Mouse (Mus musculus): ENCODE results near the gene Fam98a. TPM values are rescaled to one million over a fixed set of nuclear protein-coding genes. Genes with fewer than 3 reads are reported as not detected.

Fam98a gene
- polyA plus RNA-seq, 1 experiment from 2014 or later = 9.9 TPM

GRCm38 (mm10) chr17:75506708-75507641 is 44.8 kb downstream of the Fam98a start:
- H3K4me1 ChIP-seq (replicated peaks; ENCODE audit: control insufficient read depth, insufficient read depth, low read length) = no peaks in the 10 kb centered on the region
- H3K9ac ChIP-seq = no peak overlapping the region
- no peaks in the 10 kb centered on the region for H3K27me3 ChIP-seq (ENCODE audit: control insufficient read depth, insufficient read depth, low read length)
- H3K4me3 ChIP-seq (replicated peaks; ENCODE audit: low read length) = no peak overlapping the region
- no peaks in the 10 kb centered on the region for H3K36me3 ChIP-seq (replicated peaks; ENCODE audit: control insufficient read depth, insufficient read depth)
- no peaks in the 10 kb centered on the region for H3K9me3 ChIP-seq (ENCODE audit: control insufficient read depth, low read length)
- DNase-seq (ENCODE audit: low spot score) (no peak), ATAC-seq (ENCODE audit: low FRiP score) (no peak)
- H3K4me2 ChIP-seq (replicated peaks) = no peak overlapping the region
- no peak overlapping the region for H3K27ac ChIP-seq
- WGBS = 75% methylated on average over 10 of the region's 10 CpGs

GRCm38 (mm10) chr17:75506097-75506675 is 45.6 kb downstream of the Fam98a start:
- H3K27ac ChIP-seq = no peak overlapping the region
- no peaks in the 10 kb centered on the region for H3K27me3 ChIP-seq (ENCODE audit: control insufficient read depth, insufficient read depth, low read length)
- H3K36me3 ChIP-seq (replicated peaks; ENCODE audit: control insufficient read depth, insufficient read depth) = no peaks in the 10 kb centered on the region
- WGBS = 91% methylated on average over 10 of the region's 10 CpGs
- no peak overlapping the region for H3K4me3 ChIP-seq (replicated peaks; ENCODE audit: low read length)
- no peak for ATAC-seq (ENCODE audit: low FRiP score)
- no peaks in the 10 kb centered on the region for H3K4me1 ChIP-seq (replicated peaks; ENCODE audit: control insufficient read depth, insufficient read depth, low read length)
- no peaks in the 10 kb centered on the region for H3K9me3 ChIP-seq (ENCODE audit: control insufficient read depth, low read length)
- H3K9ac ChIP-seq = no peak overlapping the region
- DNase-seq (ENCODE audit: low spot score) = no peak
- H3K4me2 ChIP-seq (replicated peaks) = no peak overlapping the region

GRCm38 (mm10) chr17:75505053-75505452 is 46.7 kb downstream of the Fam98a start:
- 93% methylated on average over 5 of the region's 5 CpGs for WGBS

GRCm38 (mm10) chr17:75503031-75503430 is 48.7 kb downstream of the Fam98a start:
- no peak for DNase-seq (ENCODE audit: low spot score)
- Histone ChIP-seq H3K27me3 (ENCODE audit: control insufficient read depth, insufficient read depth, low read length) (no peaks in the 10 kb centered on the region), H3K4me3 (replicated peaks; ENCODE audit: low read length) (no peak overlapping the region), H3K9me3 (ENCODE audit: control insufficient read depth, low read length) (no peaks in the 10 kb centered on the region), H3K9ac (no peak overlapping the region), H3K27ac (no peak overlapping the region), H3K4me1 (replicated peaks; ENCODE audit: control insufficient read depth, insufficient read depth, low read length) (no peaks in the 10 kb centered on the region), H3K4me2 (replicated peaks) (no peak overlapping the region), H3K36me3 (replicated peaks; ENCODE audit: control insufficient read depth, insufficient read depth) (no peaks in the 10 kb centered on the region)
- 91% methylated on average over 3 of the region's 3 CpGs for WGBS
- ATAC-seq (ENCODE audit: low FRiP score) = no peak

More at GRCm38 (mm10) chr17:75505053-75505452, 46.7 kb downstream of the Fam98a start:
- Histone ChIP-seq H3K9me3 (ENCODE audit: control insufficient read depth, low read length) (no peaks in the 10 kb centered on the region), H3K4me2 (replicated peaks) (no peak overlapping the region), H3K9ac (no peak overlapping the region), H3K4me1 (replicated peaks; ENCODE audit: control insufficient read depth, insufficient read depth, low read length) (no peaks in the 10 kb centered on the region), H3K27me3 (ENCODE audit: control insufficient read depth, insufficient read depth, low read length) (no peaks in the 10 kb centered on the region), H3K36me3 (replicated peaks; ENCODE audit: control insufficient read depth, insufficient read depth) (no peaks in the 10 kb centered on the region), H3K27ac (no peak overlapping the region), H3K4me3 (replicated peaks; ENCODE audit: low read length) (no peak overlapping the region)
- ATAC-seq (ENCODE audit: low FRiP score) (no peak), DNase-seq (ENCODE audit: low spot score) (no peak)

- Histone ChIP-seq H3K27me3 (ENCODE audit: control insufficient read depth, insufficient read depth, low read length) (no peaks in the 10 kb centered on the region), H3K4me1 (replicated peaks; ENCODE audit: control insufficient read depth, insufficient read depth, low read length) (no peaks in the 10 kb centered on the region), H3K4me2 (replicated peaks) (no peak overlapping the region), H3K9ac (no peak overlapping the region), H3K27ac (no peak overlapping the region), H3K4me3 (replicated peaks; ENCODE audit: low read length) (no peak overlapping the region), H3K36me3 (replicated peaks; ENCODE audit: control insufficient read depth, insufficient read depth) (no peaks in the 10 kb centered on the region), H3K9me3 (ENCODE audit: control insufficient read depth, low read length) (no peaks in the 10 kb centered on the region)
- 79% methylated on average over 6 of the region's 6 CpGs for WGBS
- DNase-seq (ENCODE audit: low spot score) = no peak
- no peak for ATAC-seq (ENCODE audit: low FRiP score)
These were observed 53.5 kb downstream of the Fam98a start for GRCm38 (mm10) chr17:75498241-75498651.

- Histone ChIP-seq H3K27me3 (ENCODE audit: control insufficient read depth, insufficient read depth, low read length) (no peaks in the 10 kb centered on the region), H3K4me1 (replicated peaks; ENCODE audit: control insufficient read depth, insufficient read depth, low read length) (no peaks in the 10 kb centered on the region), H3K27ac (no peak overlapping the region), H3K9me3 (ENCODE audit: control insufficient read depth, low read length) (no peaks in the 10 kb centered on the region), H3K36me3 (replicated peaks; ENCODE audit: control insufficient read depth, insufficient read depth) (no peaks in the 10 kb centered on the region), H3K4me2 (replicated peaks) (no peak overlapping the region), H3K4me3 (replicated peaks; ENCODE audit: low read length) (no peak overlapping the region), H3K9ac (no peak overlapping the region)
- DNase-seq (ENCODE audit: low spot score) (no peak), ATAC-seq (ENCODE audit: low FRiP score) (no peak)
- WGBS = 83% methylated on average over 4 of the region's 4 CpGs
These were observed 56.5 kb downstream of the Fam98a start for GRCm38 (mm10) chr17:75495213-75495612.

Other genes with a start within 250 kb of the Fam98a start
- 7.2 and 8.6 TPM in 2 replicates for gene Rasgrp3, start 116.0 kb downstream of the Fam98a start, polyA plus RNA-seq (2014; fragmentation: Nextera tagmentation; extraction: Ambion mirVana)